Comparison of ENCODE assay signal across 9 mouse cellular contexts in genomic region chr19:24871037-24871635, GRCm38 (mm10). TPM values are rescaled to one million over a fixed set of nuclear protein-coding genes. Genes with fewer than 3 reads are reported as not detected.
DNase-seq lines count a peak whose midpoint lies in the region; ATAC-seq and TF ChIP-seq lines count a peak whose summit lies in the region.
"Had no signal": no experiment of that assay in that cellular context is flagged by ENCODE, and none has a peak within 500 bp of the region (broad histone marks: within the 10 kb centered on the region; RNA-seq: fewer than 3 reads in every experiment).

No protein-coding gene starts in this region.

- 0 out of 2 replicates have a peak overlapping the region, but pooled peaks have one; percentile 6 for H3K4me2 ChIP-seq in liver, embryonic 16.5 days (ENCODE audit: low read depth, low read length)

- no peak overlapping the region for H3K27ac ChIP-seq in embryonic fibroblast, embryonic 13.5 days (ENCODE audit: insufficient read depth, low read length)
- H3K27ac ChIP-seq in liver, embryonic 16.5 days (ENCODE audit: low read length) = no peak overlapping the region

- peak overlapping the region; percentile 22; the same call in 1 of the 2 replicates for H3K4me3 ChIP-seq in embryonic fibroblast, embryonic 13.5 days (ENCODE audit: insufficient read depth, low read length)
- H3K4me3 ChIP-seq in liver, embryonic 16.5 days (ENCODE audit: low read depth, low read length) = no peak overlapping the region
- H3K4me3 ChIP-seq: erythroblast, embryonic 14.5 days had no signal

- no peaks in the 10 kb centered on the region for H3K36me3 ChIP-seq in liver, embryonic 16.5 days (ENCODE audit: control insufficient read depth, insufficient read depth)

- peaks cover 3% of the 10 kb centered on the region; the same call in 1 of the 2 replicates for H3K27me3 ChIP-seq in liver, embryonic 16.5 days (ENCODE audit: control insufficient read depth, insufficient read depth, low read depth, low read length)

- TF ChIP-seq CTCF in embryonic fibroblast, embryonic 13.5 days (IDR thresholded peaks at IDR 0.05; ENCODE audit: borderline replicate concordance, insufficient read depth, low read length) = peak; percentile 91

- ATAC-seq in liver, embryonic 16.5 days (ENCODE audit: low read depth) = no peak
- peak; percentile 63 for ATAC-seq in neutrophil, adult 5-6 weeks (ENCODE audit: extremely low read depth, insufficient number of reproducible peaks, low FRiP score, poor library complexity, severe bottlenecking)

- peak; percentile 71 for DNase-seq in 416B (ENCODE audit: low read depth)
- peak; percentile 73 to 76 for DNase-seq in adrenal gland, postnatal 36 days
- DNase-seq in heart, postnatal 10 days = peak; percentile 74 to 87
- DNase-seq in kidney, postnatal 4 days = peak; percentile 82 to 85
- peak; percentile 51 for DNase-seq in thymus, postnatal 14 days

- H3K9me3 ChIP-seq in liver, embryonic 16.5 days (replicated peaks; ENCODE audit: control insufficient read depth, low read length) = no peaks in the 10 kb centered on the region

- intact Hi-C loops in heart, postnatal 10 days (cut with DNase I) = loop anchor here (1.0 to 5.0 kb wide), 4 partner anchors 166 to 584 kb away; no protein-coding TSS in a partner anchor

- H3K9ac ChIP-seq in liver, embryonic 16.5 days (ENCODE audit: low read depth, low read length) = no peak overlapping the region

- H3K4me1 ChIP-seq in embryonic fibroblast, embryonic 13.5 days (ENCODE audit: control insufficient read depth, insufficient read depth, low read length) = no peaks in the 10 kb centered on the region
- no peaks in the 10 kb centered on the region for H3K4me1 ChIP-seq in liver, embryonic 16.5 days (ENCODE audit: control insufficient read depth, low read depth, low read length)

- 21% methylated on average over 18 of the region's 18 CpGs for WGBS in liver, embryonic 16.5 days (ENCODE audit: insufficient replicate concordance)

- TF ChIP-seq POLR2A in embryonic fibroblast, embryonic 13.5 days (IDR thresholded peaks at IDR 0.05; ENCODE audit: low read depth, low read length) = no peak

RNA-seq across cellular contexts. Expression of gene Gm10053, which starts 4.3 kb away (rescaled TPM):
- 100 to 1,000 TPM; 257 to 298 TPM for total RNA-seq in adrenal gland, postnatal 36 days (2021)
- polyA plus RNA-seq in embryonic fibroblast, embryonic 13.5 days (2011; ENCODE audit: insufficient read length, low read depth, missing spikeins) = 136 and 175 TPM in 2 replicates
- total RNA-seq in heart, postnatal 10 days (2021) = 1,000 to 10,000 TPM in 1 of 2 experiments, 100 to 1,000 TPM in 1; 979 to 1,022 TPM
- polyA plus RNA-seq in liver, embryonic 16.5 days (2015; fragmentation: Nextera tagmentation; extraction: Ambion mirVana) = 115 and 126 TPM in 2 replicates
- 6.4 and 11.2 TPM in 2 replicates for total RNA-seq in neutrophil, adult 5-6 weeks (2017)

RNA-seq across cellular contexts. Expression of gene Pgm5, which starts 9.5 kb away (rescaled TPM):
- total RNA-seq in adrenal gland, postnatal 36 days (2021) = 10 to 100 TPM; 55.1 to 93.2 TPM
- polyA plus RNA-seq in embryonic fibroblast, embryonic 13.5 days (2011; ENCODE audit: insufficient read length, low read depth, missing spikeins) = 14.3 and 32.8 TPM in 2 replicates
- total RNA-seq in heart, postnatal 10 days (2021) = 10 to 100 TPM; 97.4 to 98.8 TPM
- polyA plus RNA-seq in liver, embryonic 16.5 days (2015; fragmentation: Nextera tagmentation; extraction: Ambion mirVana) = 0.06 and 0.14 TPM in 2 replicates
- total RNA-seq in neutrophil, adult 5-6 weeks (2017) = not detected in 2 replicates
- polyA plus RNA-seq: erythroblast, embryonic 14.5 days had no signal

RNA-seq across cellular contexts. Expression of gene Foxd4, which starts 29.9 kb away (rescaled TPM):
- not detected for total RNA-seq in adrenal gland, postnatal 36 days (2021)
- not detected in 2 replicates for polyA plus RNA-seq in embryonic fibroblast, embryonic 13.5 days (2011; ENCODE audit: insufficient read length, low read depth, missing spikeins)
- not detected for total RNA-seq in heart, postnatal 10 days (2021)
- polyA plus RNA-seq in liver, embryonic 16.5 days (2015; fragmentation: Nextera tagmentation; extraction: Ambion mirVana) = 0.08 TPM in 1 of 2 replicates, not detected in the other
- 2.3 and 4.5 TPM in 2 replicates for total RNA-seq in neutrophil, adult 5-6 weeks (2017)
- polyA plus RNA-seq: erythroblast, embryonic 14.5 days had no signal

Comparison
In these comparisons a context has a peak if more than half of its experiments do, and no peak if none do; other contexts are left out.
1. RNA of gene Gm10053, which starts 4.3 kb away (total RNA-seq): 979 to 1,022 TPM in heart, postnatal 10 days and 257 to 298 TPM in adrenal gland, postnatal 36 days; 6.4 to 11.2 TPM in neutrophil, adult 5-6 weeks; every median in the first group is over 10 times any median in the second.
2. RNA of gene Pgm5, which starts 9.5 kb away (total RNA-seq): 97.4 to 98.8 TPM in heart, postnatal 10 days and 55.1 to 93.2 TPM in adrenal gland, postnatal 36 days; not detected in neutrophil, adult 5-6 weeks; every median in the first group is over 10 times any median in the second.
3. Peak in every context shown above with its lines, with median percentiles within 50 percentile points of each other: DNase-seq.